Mouse (Mus musculus) midbrain, embryonic 11.5 days (tissue): ENCODE measurements around the gene Samd14. TPM values are rescaled to one million over a fixed set of nuclear protein-coding genes. Genes with fewer than 3 reads are reported as not detected.

Experiments used
- ATAC-seq: fragments of 200-750 bp; cut with Nextera tagmentation; 2 replicates; pipeline ENCODE4 v1.8.0; 2017; ENCODE audit warnings: moderate TSS enrichment, moderate library complexity; ENCODE audit not compliant: low FRiP score
- DNase-seq: peaks from one replicate; pipeline ENCODE4 v3.0.0; 2015; ENCODE audit warnings: low spot score; ENCODE audit errors: missing footprints
- H3K27ac ChIP-seq: fragments of 300-500 bp; sonication (generic); 2 replicates; pipeline ENCODE4 v1.5.1; 2014; ENCODE audit warnings: low read depth, low read length
- H3K27me3 ChIP-seq: fragments of 300-500 bp; sonication (generic); 2 replicates; pipeline ENCODE4 v1.6.1; 2014; ENCODE audit warnings: mild to moderate bottlenecking, low read length, moderate library complexity, mixed read lengths; ENCODE audit not compliant: control insufficient read depth, insufficient read depth
- H3K36me3 ChIP-seq: fragments of 300-500 bp; sonication (generic); 2 replicates; pipeline ENCODE4 v1.6.1; 2014; ENCODE audit warnings: mild to moderate bottlenecking, low read length, moderate library complexity, mixed read lengths; ENCODE audit not compliant: control insufficient read depth, insufficient read depth
- H3K4me1 ChIP-seq: fragments of 300-500 bp; sonication (generic); 2 replicates; pipeline ENCODE4 v1.6.1; 2014; ENCODE audit warnings: low read length; ENCODE audit not compliant: control insufficient read depth, insufficient read depth
- H3K4me2 ChIP-seq: fragments of 300-500 bp; sonication (generic); 2 replicates; pipeline ENCODE4 v1.6.1; 2014; ENCODE audit warnings: mild to moderate bottlenecking, moderate library complexity
- H3K4me3 ChIP-seq: fragments of 300-500 bp; sonication (generic); 2 replicates; pipeline ENCODE4 v1.5.1; 2014; ENCODE audit warnings: low read depth, low read length
- H3K9ac ChIP-seq: fragments of 300-500 bp; sonication (generic); 2 replicates; pipeline ENCODE4 v1.6.1; 2014; ENCODE audit warnings: low read length
- H3K9me3 ChIP-seq: fragments of 300-500 bp; sonication (generic); 2 replicates; pipeline ENCODE4 v1.6.1; 2016; ENCODE audit warnings: low read length; ENCODE audit not compliant: control insufficient read depth
- WGBS: fragments of 180-500 bp; shearing (Covaris S2); extraction: QIAGEN DNeasy Blood & Tissue Kit; methylation state at CpG from one replicate; pipeline ENCODE4 v1.1.7; 2014; 5-methylcytosine and 5-hydroxymethylcytosine counted together
- polyA plus RNA-seq: library from polyadenylated mRNA; unstranded; fragments of >200 nt; fragmentation: Nextera tagmentation; extraction: Ambion mirVana; gene quantifications from 2 replicates; pipeline ENCODE4 v1.2.1, GENCODE M21; 2014

Gene Samd14
- polyA plus RNA-seq, 1 experiment from 2014 or later: 47.8 TPM

GRCm38 (mm10) chr11:95041139-95041609 is 31.5 kb downstream of the Samd14 start, which contains the start of gene Pdk2:
TSS of gene Pdk2 (minus strand) at chr11:95041354.
- Histone ChIP-seq H3K36me3 (no peaks in the 10 kb centered on the region), H3K9ac (peak within 1 kb of the TSS; percentile 68), H3K9me3 (no peaks in the 10 kb centered on the region), H3K4me3 (peak within 1 kb of the TSS; percentile 65), H3K27ac (no peak within 1 kb of the TSS), H3K4me1 (peaks cover 13% of the 10 kb centered on the region), H3K27me3 (no peaks in the 10 kb centered on the region; the same call in 1 of the 2 replicates), H3K4me2 (peak within 1 kb of the TSS; percentile 96)
- under 1% methylated on average over 41 of the region's 41 CpGs for WGBS
- peak; percentile 98 for DNase-seq
- ATAC-seq: peak; percentile 98

GRCm38 (mm10) chr11:95042096-95042495 is 32.4 kb downstream of the Samd14 start:
- Histone ChIP-seq H3K4me2 (peak overlapping the region; percentile 47), H3K9me3 (no peaks in the 10 kb centered on the region), H3K9ac (peak overlapping the region; percentile 31), H3K4me3 (peak overlapping the region; percentile 22), H3K4me1 (peaks cover 13% of the 10 kb centered on the region), H3K27me3 (no peaks in the 10 kb centered on the region; the same call in 1 of the 2 replicates), H3K27ac (no peak overlapping the region), H3K36me3 (no peaks in the 10 kb centered on the region)
- ATAC-seq: peak; percentile 15; the same call in 1 of the 2 replicates
- WGBS: 2% methylated on average over 11 of the region's 11 CpGs
- DNase-seq: peak; percentile 99

- peak; percentile 56 for DNase-seq
- Histone ChIP-seq H3K27ac (no peak overlapping the region), H3K9me3 (no peaks in the 10 kb centered on the region), H3K27me3 (no peaks in the 10 kb centered on the region; the same call in 1 of the 2 replicates), H3K4me1 (peaks cover 13% of the 10 kb centered on the region), H3K4me3 (no peak overlapping the region), H3K9ac (no peak overlapping the region), H3K36me3 (no peaks in the 10 kb centered on the region), H3K4me2 (no peak overlapping the region)
- no peak for ATAC-seq
- WGBS: 97% methylated on average over 4 of the region's 4 CpGs
Observed at GRCm38 (mm10) chr11:95043060-95043459, 33.4 kb downstream of the Samd14 start.

- Histone ChIP-seq H3K27me3 (no peaks in the 10 kb centered on the region; the same call in 1 of the 2 replicates), H3K36me3 (no peaks in the 10 kb centered on the region), H3K9me3 (no peaks in the 10 kb centered on the region), H3K4me1 (peaks cover 13% of the 10 kb centered on the region), H3K27ac (no peak overlapping the region), H3K9ac (no peak overlapping the region), H3K4me3 (no peak overlapping the region), H3K4me2 (no peak overlapping the region)
- ATAC-seq: no peak
- DNase-seq: no peak
- WGBS: 61% methylated on average over 7 of the region's 7 CpGs
Observed at GRCm38 (mm10) chr11:95043608-95044007, 33.9 kb downstream of the Samd14 start.

- Histone ChIP-seq H3K27ac (no peak overlapping the region), H3K4me2 (no peak overlapping the region), H3K4me1 (peaks cover 13% of the 10 kb centered on the region), H3K9ac (no peak overlapping the region), H3K9me3 (no peaks in the 10 kb centered on the region), H3K36me3 (no peaks in the 10 kb centered on the region), H3K4me3 (no peak overlapping the region), H3K27me3 (no peaks in the 10 kb centered on the region; the same call in 1 of the 2 replicates)
- DNase-seq (no peak), ATAC-seq (no peak)
- 52% methylated on average over 12 of the region's 13 CpGs for WGBS
Observed at GRCm38 (mm10) chr11:95044185-95044870, 34.6 kb downstream of the Samd14 start.

GRCm38 (mm10) chr11:95046980-95047680 is 37.5 kb downstream of the Samd14 start:
- H3K4me1 ChIP-seq: no peaks in the 10 kb centered on the region
- no peaks in the 10 kb centered on the region for H3K36me3 ChIP-seq
- H3K27ac ChIP-seq: no peak overlapping the region
- H3K4me3 ChIP-seq: no peak overlapping the region
- no peak overlapping the region for H3K9ac ChIP-seq
- DNase-seq (peak; percentile 95), ATAC-seq (peak; percentile 60; the same call in 1 of the 2 replicates)
- WGBS: 64% methylated on average over 9 of the region's 9 CpGs
- no peaks in the 10 kb centered on the region for H3K9me3 ChIP-seq
- H3K27me3 ChIP-seq: no peaks in the 10 kb centered on the region
- no peak overlapping the region for H3K4me2 ChIP-seq

- WGBS: 74% methylated on average over 9 of the region's 9 CpGs
- no peak overlapping the region for H3K4me2 ChIP-seq
- H3K4me1 ChIP-seq: no peaks in the 10 kb centered on the region
- H3K4me3 ChIP-seq: no peak overlapping the region
- H3K9me3 ChIP-seq: no peaks in the 10 kb centered on the region
- no peak overlapping the region for H3K27ac ChIP-seq
- H3K27me3 ChIP-seq: no peaks in the 10 kb centered on the region; the same call in 1 of the 2 replicates
- no peak overlapping the region for H3K9ac ChIP-seq
- no peak for ATAC-seq
- DNase-seq: no peak
- no peaks in the 10 kb centered on the region for H3K36me3 ChIP-seq
Observed at GRCm38 (mm10) chr11:95053062-95053461, 43.4 kb downstream of the Samd14 start.

- Histone ChIP-seq H3K4me2 (peak overlapping the region; percentile 24; the same call in 1 of the 2 replicates), H3K9ac (peak overlapping the region; percentile 2; the same call in 1 of the 2 replicates), H3K4me3 (no peak overlapping the region), H3K36me3 (no peaks in the 10 kb centered on the region), H3K27ac (no peak overlapping the region), H3K9me3 (no peaks in the 10 kb centered on the region), H3K27me3 (no peaks in the 10 kb centered on the region; the same call in 1 of the 2 replicates), H3K4me1 (no peaks in the 10 kb centered on the region)
- peak; percentile 44; the same call in 1 of the 2 replicates for ATAC-seq
- 18% methylated on average over 19 of the region's 19 CpGs for whole genome bisulfite sequencing
- DNase-seq: peak; percentile 84
Observed at GRCm38 (mm10) chr11:95056768-95057501, 47.3 kb downstream of the Samd14 start.
